Mouse (Mus musculus): ENCODE measurements around the gene Foxred1. TPM values are rescaled to one million over a fixed set of nuclear protein-coding genes. Genes with fewer than 3 reads are reported as not detected.
A peak's percentile ranks its signal among the peaks of the same experiment; 100 is the strongest.

Foxred1 gene
- total and polyA plus RNA-seq, 2 experiments from 2014 or later: 36.3 to 46.5 TPM

- DNase-seq (ENCODE audit: low spot score): no peak
These were observed 28.2 kb upstream of the Foxred1 start for GRCm38 (mm10) chr9:35238915-35239571.

DNA sequence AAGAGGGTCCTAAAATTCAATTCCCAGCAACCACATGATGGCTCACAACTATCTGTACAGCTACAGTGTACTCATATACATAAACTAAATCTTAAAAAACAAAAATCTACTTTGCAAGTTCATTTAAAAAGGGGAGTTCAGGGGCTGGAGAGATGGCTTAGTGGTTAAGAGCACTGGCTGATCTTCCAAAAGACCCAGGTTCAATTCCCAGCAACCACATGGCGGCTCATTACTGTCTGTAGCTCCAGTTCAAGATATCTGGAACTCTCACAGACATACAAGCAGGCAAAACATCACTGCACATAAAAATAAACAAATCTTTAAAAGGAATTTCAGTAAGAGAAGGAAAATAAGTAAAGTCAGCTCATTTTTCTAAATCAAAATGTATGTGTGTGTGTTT, 27.5 kb upstream of the Foxred1 start:
- Histone ChIP-seq H3K27me3 (ENCODE audit: insufficient read depth, low read length) (no peaks in the 10 kb centered on the region), H3K4me1 (ENCODE audit: insufficient read depth, low read length) (no peaks in the 10 kb centered on the region), H3K4me2 (ENCODE audit: low read depth, low read length, poor library complexity, severe bottlenecking) (no peak overlapping the region), H3K27ac (ENCODE audit: low read depth, low read length) (no peak overlapping the region), H3K9me3 (ENCODE audit: low read length) (no peaks in the 10 kb centered on the region), H3K36me3 (ENCODE audit: insufficient read depth, low read length) (peaks cover 14% of the 10 kb centered on the region), H3K4me3 (ENCODE audit: low read depth, low read length) (no peak overlapping the region), H3K9ac (replicated peaks; ENCODE audit: low read length, poor library complexity, severe bottlenecking) (no peak overlapping the region)
- DNase-seq (ENCODE audit: low spot score) (no peak), ATAC-seq (ENCODE audit: low FRiP score) (no peak)
- no peak for TF ChIP-seq CTCF (IDR thresholded peaks at IDR 0.05)
- 93% methylated on average over 1 of the region's 1 CpGs for WGBS

More at GRCm38 (mm10) chr9:35238915-35239571, 28.2 kb upstream of the Foxred1 start:
- WGBS: 85% methylated on average over 6 of the region's 6 CpGs
- H3K4me2 ChIP-seq (ENCODE audit: low read depth, low read length, poor library complexity, severe bottlenecking): no peak overlapping the region
- H3K9me3 ChIP-seq (ENCODE audit: low read length): no peaks in the 10 kb centered on the region
- no peaks in the 10 kb centered on the region for H3K27me3 ChIP-seq (ENCODE audit: insufficient read depth, low read length)
- peaks cover 10% of the 10 kb centered on the region for H3K36me3 ChIP-seq (ENCODE audit: insufficient read depth, low read length)
- TF ChIP-seq CTCF (IDR thresholded peaks at IDR 0.05): no peak
- no peak overlapping the region for H3K4me3 ChIP-seq (ENCODE audit: low read depth, low read length)
- H3K9ac ChIP-seq (replicated peaks; ENCODE audit: low read length, poor library complexity, severe bottlenecking): no peak overlapping the region
- no peak for ATAC-seq (ENCODE audit: low FRiP score)
- no peaks in the 10 kb centered on the region for H3K4me1 ChIP-seq (ENCODE audit: insufficient read depth, low read length)
- peak overlapping the region; percentile 20; the same call in 1 of the 2 replicates for H3K27ac ChIP-seq (ENCODE audit: low read depth, low read length)

DNA sequence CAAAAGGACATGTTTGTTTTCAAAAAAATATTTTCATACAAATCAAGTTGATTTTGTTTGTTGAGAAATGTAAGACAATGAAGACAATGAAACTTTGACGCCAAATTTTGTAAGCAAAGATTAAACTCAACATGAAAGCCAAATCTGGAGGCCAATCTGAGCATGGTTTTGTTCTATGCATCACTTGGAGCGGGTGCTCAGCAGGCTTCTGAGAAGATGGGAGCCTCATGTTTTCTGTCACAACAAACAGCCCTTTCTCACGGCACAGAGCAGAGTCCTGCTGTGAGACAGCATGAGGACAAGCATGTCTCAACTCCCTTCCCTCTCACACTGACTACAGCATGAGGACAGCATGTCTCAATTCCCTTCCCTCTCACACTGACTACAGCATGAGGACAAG, 25.1 kb upstream of the Foxred1 start:
- H3K36me3 ChIP-seq (ENCODE audit: insufficient read depth, low read length): peaks cover 19% of the 10 kb centered on the region
- no peaks in the 10 kb centered on the region for H3K4me1 ChIP-seq (ENCODE audit: insufficient read depth, low read length)
- 54% methylated on average over 3 of the region's 3 CpGs for WGBS
- DNase-seq (ENCODE audit: low spot score) (no peak), ATAC-seq (ENCODE audit: low FRiP score) (no peak)
- H3K4me2 ChIP-seq (ENCODE audit: low read depth, low read length, poor library complexity, severe bottlenecking): no peak overlapping the region
- H3K9ac ChIP-seq (replicated peaks; ENCODE audit: low read length, poor library complexity, severe bottlenecking): no peak overlapping the region
- no peak overlapping the region for H3K27ac ChIP-seq (ENCODE audit: low read depth, low read length)
- H3K9me3 ChIP-seq (ENCODE audit: low read length): no peaks in the 10 kb centered on the region
- no peak for TF ChIP-seq CTCF (IDR thresholded peaks at IDR 0.05)
- H3K4me3 ChIP-seq (ENCODE audit: low read depth, low read length): no peak overlapping the region
- no peaks in the 10 kb centered on the region for H3K27me3 ChIP-seq (ENCODE audit: insufficient read depth, low read length)

DNA sequence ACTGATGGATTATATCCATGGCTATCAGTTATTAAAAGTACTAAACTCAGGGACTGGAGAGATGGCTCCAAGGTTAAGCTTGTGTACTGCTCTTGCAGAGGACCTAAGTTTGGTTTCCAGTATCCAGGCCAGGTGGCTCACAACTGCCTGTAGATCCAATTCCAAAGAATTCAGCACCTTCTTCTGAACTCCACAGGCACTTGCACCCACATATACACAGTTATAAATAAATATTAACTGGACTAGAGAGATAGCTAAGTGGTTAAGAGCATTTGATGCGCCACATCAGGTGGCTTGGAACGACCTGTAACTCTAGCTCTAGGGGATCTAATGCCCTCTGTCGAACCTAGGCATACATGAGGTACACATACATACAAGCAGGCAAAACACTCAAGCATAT, 17.8 kb upstream of the Foxred1 start:
- no peak overlapping the region for H3K27ac ChIP-seq (ENCODE audit: low read depth, low read length)
- H3K4me3 ChIP-seq (ENCODE audit: low read depth, low read length): no peak overlapping the region
- no peaks in the 10 kb centered on the region for H3K27me3 ChIP-seq (ENCODE audit: insufficient read depth, low read length)
- DNase-seq (ENCODE audit: low spot score) (no peak), ATAC-seq (ENCODE audit: low FRiP score) (no peak)
- TF ChIP-seq CTCF (IDR thresholded peaks at IDR 0.05): no peak
- H3K4me2 ChIP-seq (ENCODE audit: low read depth, low read length, poor library complexity, severe bottlenecking): no peak overlapping the region
- H3K4me1 ChIP-seq (ENCODE audit: insufficient read depth, low read length): no peaks in the 10 kb centered on the region
- no peak overlapping the region for H3K9ac ChIP-seq (replicated peaks; ENCODE audit: low read length, poor library complexity, severe bottlenecking)
- WGBS: 91% methylated on average over 3 of the region's 3 CpGs
- peaks cover 5% of the 10 kb centered on the region for H3K36me3 ChIP-seq (ENCODE audit: insufficient read depth, low read length)
- H3K9me3 ChIP-seq (ENCODE audit: low read length): no peaks in the 10 kb centered on the region

DNA sequence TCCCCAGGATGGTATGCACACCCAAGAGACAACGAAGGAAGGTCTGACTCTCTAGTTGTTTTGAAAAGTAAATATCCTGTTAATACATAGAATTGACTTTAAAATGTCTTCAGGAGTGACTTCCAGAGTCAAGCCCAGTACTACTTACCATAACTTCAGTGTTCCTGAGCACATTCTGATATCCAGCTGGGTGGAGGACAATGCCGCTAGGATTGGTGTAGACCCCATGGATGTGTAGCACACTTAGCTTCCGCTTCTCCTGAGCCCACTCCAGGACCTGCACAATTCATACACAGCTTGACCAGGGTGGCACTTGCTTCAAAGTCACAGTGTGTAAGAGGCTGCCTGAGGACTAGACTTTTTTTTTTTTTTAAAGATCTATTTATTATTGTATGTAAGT, 12.6 kb upstream of the Foxred1 start:
- ATAC-seq (ENCODE audit: low FRiP score): no peak
- Histone ChIP-seq H3K9me3 (ENCODE audit: low read length) (no peaks in the 10 kb centered on the region), H3K27ac (ENCODE audit: low read depth, low read length) (no peak overlapping the region), H3K9ac (replicated peaks; ENCODE audit: low read length, poor library complexity, severe bottlenecking) (no peak overlapping the region), H3K4me1 (ENCODE audit: insufficient read depth, low read length) (no peaks in the 10 kb centered on the region), H3K4me2 (ENCODE audit: low read depth, low read length, poor library complexity, severe bottlenecking) (no peak overlapping the region), H3K27me3 (ENCODE audit: insufficient read depth, low read length) (no peaks in the 10 kb centered on the region), H3K36me3 (ENCODE audit: insufficient read depth, low read length) (peaks cover 11% of the 10 kb centered on the region), H3K4me3 (ENCODE audit: low read depth, low read length) (no peak overlapping the region)
- no peak for TF ChIP-seq CTCF (IDR thresholded peaks at IDR 0.05)
- DNase-seq (ENCODE audit: low spot score): no peak
- 100% methylated on average over 3 of the region's 3 CpGs for WGBS

- ATAC-seq (ENCODE audit: low FRiP score) (no peak), DNase-seq (ENCODE audit: low spot score) (no peak)
- Histone ChIP-seq H3K4me3 (ENCODE audit: low read depth, low read length) (no peak overlapping the region), H3K27me3 (ENCODE audit: insufficient read depth, low read length) (no peaks in the 10 kb centered on the region), H3K4me2 (ENCODE audit: low read depth, low read length, poor library complexity, severe bottlenecking) (no peak overlapping the region), H3K27ac (ENCODE audit: low read depth, low read length) (no peak overlapping the region), H3K36me3 (ENCODE audit: insufficient read depth, low read length) (peaks cover 31% of the 10 kb centered on the region), H3K9me3 (ENCODE audit: low read length) (no peaks in the 10 kb centered on the region), H3K4me1 (ENCODE audit: insufficient read depth, low read length) (no peaks in the 10 kb centered on the region), H3K9ac (replicated peaks; ENCODE audit: low read length, poor library complexity, severe bottlenecking) (no peak overlapping the region)
- no peak for TF ChIP-seq CTCF (IDR thresholded peaks at IDR 0.05)
- 77% methylated on average over 1 of the region's 1 CpGs for WGBS
These were observed 7.1 kb upstream of the Foxred1 start for GRCm38 (mm10) chr9:35217963-35218362.

Measured in midbrain, postnatal 0 days (tissue).